Mouse (Mus musculus): ENCODE measurements around the gene Hbq1a.
"Not testable (repeated sequence)": the region's sequence is repeated elsewhere in the genome, so short reads cannot be mapped to it uniquely, and the experiment has no call there.

GRCm38 (mm10) chr11:32297417-32297816 lies 2.5 kb upstream of the Hbq1a start:
- TF ChIP-seq FLI1 (IDR thresholded peaks at IDR 0.05; ENCODE audit: low read length); GATA1 (IDR thresholded peaks at IDR 0.05; ENCODE audit: borderline replicate concordance, low read length): not testable (repeated sequence)
